Mouse (Mus musculus) T-cell, adult 2 months (primary cell): ENCODE data around the gene Trim72.
A peak's percentile ranks its signal among the peaks of the same experiment; 100 is the strongest.
"Not testable (repeated sequence)": the region's sequence is repeated elsewhere in the genome, so short reads cannot be mapped to it uniquely, and the experiment has no call there.

ENCODE experiments used
- DNase-seq: peaks from one replicate; pipeline ENCODE4 v3.0.0; 2022; ENCODE audit warnings: low spot score

Gene Trim72

GRCm38 (mm10) chr7:128009715-128010340, 6.1 kb downstream of the Trim72 start:
- no peak for DNase-seq

GRCm38 (mm10) chr7:128012136-128012780, 8.5 kb downstream of the Trim72 start:
- no peak for DNase-seq

- no peak for DNase-seq
Observed at GRCm38 (mm10) chr7:128013116-128013515, 9.4 kb downstream of the Trim72 start.

GRCm38 (mm10) chr7:128016134-128016533, 12.4 kb downstream of the Trim72 start:
- not testable (repeated sequence) for DNase-seq

GRCm38 (mm10) chr7:128016650-128017049, 12.9 kb downstream of the Trim72 start:
- DNase-seq: no peak

GRCm38 (mm10) chr7:128018275-128018674, 14.5 kb downstream of the Trim72 start:
- no peak for DNase-seq

GRCm38 (mm10) chr7:128019187-128019586, 15.4 kb downstream of the Trim72 start:
- DNase-seq: no peak

GRCm38 (mm10) chr7:128022974-128023373, 19.2 kb downstream of the Trim72 start:
- peak; percentile 35 for DNase-seq

- no peak for DNase-seq
Observed at GRCm38 (mm10) chr7:128023565-128023964, 19.8 kb downstream of the Trim72 start.

- no peak for DNase-seq
Observed at GRCm38 (mm10) chr7:128024364-128024763, 20.6 kb downstream of the Trim72 start.

- DNase-seq: no peak
Observed at GRCm38 (mm10) chr7:128024932-128025331, 21.2 kb downstream of the Trim72 start.

GRCm38 (mm10) chr7:128025381-128025780, 21.6 kb downstream of the Trim72 start:
- no peak for DNase-seq

- DNase-seq: no peak
Observed at GRCm38 (mm10) chr7:128031403-128031976, 27.7 kb downstream of the Trim72 start.

GRCm38 (mm10) chr7:128032290-128032988, 28.7 kb downstream of the Trim72 start:
- no peak for DNase-seq

- no peak for DNase-seq
Observed at GRCm38 (mm10) chr7:128032989-128033293, 29.2 kb downstream of the Trim72 start.

GRCm38 (mm10) chr7:128033616-128034015, 29.9 kb downstream of the Trim72 start:
- no peak for DNase-seq

- DNase-seq: not testable (repeated sequence)
Observed at GRCm38 (mm10) chr7:128042161-128042820, 38.5 kb downstream of the Trim72 start.

GRCm38 (mm10) chr7:128044142-128044785, 40.5 kb downstream of the Trim72 start:
- DNase-seq: no peak

GRCm38 (mm10) chr7:128045640-128046039, 41.9 kb downstream of the Trim72 start:
- DNase-seq: no peak

- DNase-seq: no peak
Observed at GRCm38 (mm10) chr7:128048819-128049218, 45.1 kb downstream of the Trim72 start.

- no peak for DNase-seq
Observed at GRCm38 (mm10) chr7:128049254-128049653, 45.5 kb downstream of the Trim72 start.

GRCm38 (mm10) chr7:128050739-128051138, 47.0 kb downstream of the Trim72 start:
- peak; percentile 27 for DNase-seq
